Mouse (Mus musculus) CH12.LX (cell line): ENCODE data around the gene Robo2.

Source experiments
- CTCF ChIP-seq, 2 experiments: IDR thresholded peaks in 1 of 2; conservative IDR thresholded peaks in 1 of 2; 2 replicates each; pipeline ENCODE4 v1.5.1; 2011 to 2012; ENCODE audit warnings: low read depth in 2 of 2, low read length in 2 of 2, improper control_type of control experiment in 1 of 2, inconsistent platforms in 1 of 2, mild to moderate bottlenecking in 1 of 2, moderate library complexity in 1 of 2
- ELF1 ChIP-seq: IDR thresholded peaks from 2 replicates; pipeline ENCODE4 v1.6.1; 2014; ENCODE audit warnings: low read depth, mild to moderate bottlenecking, inconsistent platforms, low read length, improper control_type of control experiment
- UBTF ChIP-seq: IDR thresholded peaks from 2 replicates; pipeline ENCODE4 v1.6.1; 2012; ENCODE audit warnings: low read depth, mild to moderate bottlenecking, inconsistent platforms, low read length, improper control_type of control experiment, moderate library complexity
- ZMIZ1 ChIP-seq: IDR thresholded peaks from 2 replicates; pipeline ENCODE4 v1.6.1; 2012; ENCODE audit warnings: low read depth, mild to moderate bottlenecking, inconsistent platforms, low read length, improper control_type of control experiment
- ZNF384 ChIP-seq: IDR thresholded peaks from 2 replicates; pipeline ENCODE4 v1.6.1; 2012; ENCODE audit warnings: low read depth, low read length, improper control_type of control experiment, inconsistent platforms

- TF ChIP-seq ZNF384, result no peak
- no peak for TF ChIP-seq CTCF (conservative IDR thresholded peaks at IDR 0.05 in 1 of 2, IDR thresholded peaks at IDR 0.05 in 1 of 2; ENCODE audit: low read depth in 2 of 2, low read length in 2 of 2)
- no peak for TF ChIP-seq ELF1
- TF ChIP-seq UBTF, result no peak
- no peak for TF ChIP-seq ZMIZ1
These were observed 514.8 kb downstream of the Robo2 start for GRCm38 (mm10) chr16:73896856-73897255.
